Mouse (Mus musculus): Measurements from ENCODE around the gene Gm45208.
"Not testable (repeated sequence)": the region's sequence is repeated elsewhere in the genome, so short reads cannot be mapped to it uniquely, and the experiment has no call there.

Gm45208 gene

GRCm38 (mm10) chrX:7721514-7722281 lies at the start of gene Gm45208:
Gm45208 (plus strand) TSS chrX:7722245.
- DNase-seq (ENCODE audit: low spot score) = peak; percentile 75

DNA sequence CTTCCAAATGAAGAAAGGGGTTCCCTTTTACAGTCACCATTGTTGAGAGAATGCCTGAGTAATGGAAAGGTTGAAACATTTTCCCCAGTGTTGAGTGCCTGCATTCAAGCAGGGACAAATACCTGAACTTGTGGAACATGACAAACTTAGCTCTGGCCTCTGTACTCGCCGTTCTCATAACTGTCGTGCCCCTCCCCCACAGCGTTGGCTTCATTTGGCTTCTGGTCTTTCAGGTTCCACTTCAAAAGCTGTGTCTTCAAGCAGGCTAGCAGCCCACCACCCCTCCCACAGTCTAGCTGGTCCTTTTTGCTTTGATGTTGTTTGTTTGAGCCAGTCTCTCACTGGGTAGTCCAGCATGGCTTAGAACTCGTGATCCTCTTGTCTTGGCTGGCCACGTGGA lies 49.3 kb upstream of the Gm45208 start:
- no peak for DNase-seq (ENCODE audit: low spot score)

DNA sequence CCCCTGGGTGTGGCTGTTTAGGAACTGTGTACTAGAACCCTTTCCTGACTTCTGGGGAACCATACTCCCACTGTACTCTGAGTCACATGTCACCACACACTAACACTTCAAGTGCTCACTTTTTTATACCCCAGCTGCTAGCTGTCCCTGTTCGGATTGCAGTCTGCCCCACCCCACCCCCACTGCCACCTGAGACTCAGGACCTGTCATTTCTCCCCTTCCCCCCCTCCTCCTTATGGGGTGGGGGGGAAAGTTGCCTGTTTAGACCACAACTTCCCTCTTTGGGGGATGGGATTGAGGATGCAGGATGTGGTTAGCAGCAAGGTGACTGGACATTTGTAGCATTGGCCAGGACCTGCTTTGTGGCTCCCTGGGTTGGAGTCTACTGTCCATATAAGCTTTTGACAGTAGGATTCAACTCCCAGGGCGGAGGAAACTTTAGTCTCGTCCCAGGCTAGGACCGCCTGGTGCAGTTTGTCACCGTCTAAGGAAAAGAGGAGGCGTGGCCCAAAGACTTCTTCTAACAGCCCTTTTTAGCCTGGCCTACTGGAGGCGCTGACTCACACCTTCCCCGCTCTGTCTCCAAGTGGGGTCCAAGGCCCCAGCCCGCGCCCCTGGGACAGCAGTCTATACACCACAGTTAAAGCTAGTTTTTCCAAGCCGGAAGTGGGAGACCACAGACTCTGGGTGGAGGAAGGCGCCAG lies 48.3 kb upstream of the Gm45208 start:
- no peak for DNase-seq (ENCODE audit: low spot score)

DNA sequence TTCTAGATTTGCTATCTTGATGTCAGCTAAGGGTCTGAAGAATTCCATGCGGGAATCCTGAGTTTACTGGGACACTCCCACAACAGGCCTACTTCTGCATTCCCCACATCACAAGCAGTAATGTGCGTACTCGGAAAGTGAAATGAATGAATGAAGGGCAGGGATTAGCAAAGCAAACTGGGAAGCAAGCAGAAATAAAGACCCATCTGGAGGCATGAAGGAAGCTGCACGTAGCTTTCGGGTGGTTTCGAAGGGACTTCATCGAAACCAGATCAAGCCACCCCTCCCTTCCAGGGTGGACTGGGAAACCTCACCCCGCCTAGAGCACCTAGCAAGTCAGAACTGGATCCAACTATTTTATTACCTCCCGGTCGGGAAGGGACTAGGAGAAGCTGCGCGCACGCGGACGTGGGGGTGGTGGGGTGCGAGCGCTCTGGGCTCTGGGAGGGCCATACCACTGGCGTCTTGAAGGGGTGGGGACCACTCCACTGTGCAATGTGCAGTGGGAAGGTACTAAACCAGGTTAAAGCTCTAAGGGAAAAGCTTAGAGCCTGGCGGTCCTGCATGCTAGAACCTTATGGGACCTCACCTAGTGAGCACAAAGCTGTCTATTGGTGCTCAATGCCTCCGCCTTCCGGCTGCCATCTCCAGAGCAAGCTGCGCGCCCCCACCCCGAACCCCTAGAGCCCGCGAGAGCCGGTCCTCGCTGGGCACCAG lies 47.6 kb upstream of the Gm45208 start:
- DNase-seq (ENCODE audit: low spot score) = no peak

- DNase-seq (ENCODE audit: low spot score) = no peak
Measured at GRCm38 (mm10) chrX:7675001-7675380, 47.1 kb upstream of the Gm45208 start.

GRCm38 (mm10) chrX:7678986-7679385 lies 43.1 kb upstream of the Gm45208 start:
- no peak for DNase-seq (ENCODE audit: low spot score)

- DNase-seq (ENCODE audit: low spot score) = peak; percentile 85
Measured at GRCm38 (mm10) chrX:7679405-7680056, 42.5 kb upstream of the Gm45208 start.

DNA sequence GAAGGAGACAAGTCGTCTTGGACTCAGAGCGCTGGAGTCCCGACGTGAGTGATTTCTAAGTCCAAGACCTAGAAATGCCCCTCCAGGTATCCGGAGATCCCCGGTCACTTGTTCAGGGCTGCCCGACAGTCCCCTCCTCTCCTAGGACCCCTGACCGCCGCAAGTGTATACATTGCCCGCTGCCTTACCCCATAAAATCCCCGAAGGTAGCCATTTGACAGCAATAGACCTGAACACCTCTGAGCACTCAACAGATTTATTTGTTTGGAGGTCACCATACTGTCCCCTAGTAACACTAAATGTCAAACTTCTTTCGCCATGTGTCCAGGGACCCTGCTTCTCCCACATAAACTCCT lies 42.0 kb upstream of the Gm45208 start:
- no peak for DNase-seq (ENCODE audit: low spot score)

DNA sequence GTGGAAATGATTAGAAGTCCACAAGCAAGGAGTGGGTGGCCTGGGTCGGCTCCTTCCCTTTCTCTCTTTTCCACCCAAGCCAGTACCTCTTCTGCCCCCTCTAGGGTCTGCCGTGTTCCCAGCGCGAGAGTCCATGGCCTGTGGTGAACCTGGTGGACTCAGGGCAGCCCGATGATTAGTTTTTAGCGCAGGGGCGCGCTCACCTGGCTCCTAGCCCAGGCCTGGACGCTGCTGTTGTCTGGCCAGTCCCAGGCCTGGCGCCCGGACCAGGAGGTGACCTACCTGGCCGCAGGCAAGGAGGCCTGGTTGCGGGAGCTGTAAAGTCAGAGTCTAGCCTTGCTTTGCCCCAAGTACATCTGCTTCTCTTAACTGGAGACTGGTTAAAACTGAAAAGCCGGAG lies 41.2 kb upstream of the Gm45208 start, which contains the start of gene Magix:
TSS of gene Magix (minus strand) at position 388 of the 400 bp plus-strand sequence.
- no peak for DNase-seq (ENCODE audit: low spot score)

GRCm38 (mm10) chrX:7688321-7688720 lies 33.7 kb upstream of the Gm45208 start:
- DNase-seq (ENCODE audit: low spot score) = no peak

GRCm38 (mm10) chrX:7690486-7690885 lies 31.6 kb upstream of the Gm45208 start:
- no peak for DNase-seq (ENCODE audit: low spot score)

DNA sequence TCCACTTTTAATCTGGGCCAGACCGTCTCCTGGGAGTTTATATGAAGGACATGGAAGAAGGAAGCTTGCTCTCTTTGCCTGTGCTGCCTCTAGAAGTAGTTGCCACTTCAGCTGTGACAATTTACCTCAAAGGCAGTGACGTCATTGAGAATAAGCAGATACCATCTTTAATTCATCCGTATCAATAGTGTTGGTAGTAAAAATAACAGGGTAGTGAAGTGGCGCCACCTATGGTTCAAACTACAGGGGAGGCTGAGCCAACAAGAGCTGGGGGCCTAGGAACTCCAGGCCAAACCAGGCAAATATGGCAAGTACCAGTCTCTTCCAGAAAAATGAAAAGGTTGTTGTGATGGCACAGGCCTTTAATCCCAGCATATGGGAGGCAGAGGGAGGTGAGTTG lies 29.2 kb upstream of the Gm45208 start:
- DNase-seq (ENCODE audit: low spot score) = no peak

DNA sequence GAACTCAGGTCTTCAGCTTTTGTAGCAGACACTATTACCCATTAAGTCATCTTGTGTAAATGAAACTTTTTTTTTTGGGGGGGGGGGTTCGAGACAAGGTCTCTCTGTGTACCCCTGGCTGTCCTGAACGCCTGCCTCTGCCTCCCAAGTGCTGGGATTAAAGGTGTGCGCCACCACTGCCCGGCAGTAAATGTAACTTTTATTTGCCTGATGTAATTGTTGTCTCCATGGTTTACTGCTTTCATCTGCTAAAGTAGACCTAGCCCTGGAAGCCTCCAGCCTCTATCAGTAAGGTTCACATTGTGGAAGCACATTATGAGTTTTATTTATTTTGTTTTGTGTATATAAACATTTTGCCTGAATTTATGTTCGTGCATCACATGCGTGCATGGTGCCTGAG lies 25.5 kb upstream of the Gm45208 start:
- DNase-seq (ENCODE audit: low spot score) = no peak

DNA sequence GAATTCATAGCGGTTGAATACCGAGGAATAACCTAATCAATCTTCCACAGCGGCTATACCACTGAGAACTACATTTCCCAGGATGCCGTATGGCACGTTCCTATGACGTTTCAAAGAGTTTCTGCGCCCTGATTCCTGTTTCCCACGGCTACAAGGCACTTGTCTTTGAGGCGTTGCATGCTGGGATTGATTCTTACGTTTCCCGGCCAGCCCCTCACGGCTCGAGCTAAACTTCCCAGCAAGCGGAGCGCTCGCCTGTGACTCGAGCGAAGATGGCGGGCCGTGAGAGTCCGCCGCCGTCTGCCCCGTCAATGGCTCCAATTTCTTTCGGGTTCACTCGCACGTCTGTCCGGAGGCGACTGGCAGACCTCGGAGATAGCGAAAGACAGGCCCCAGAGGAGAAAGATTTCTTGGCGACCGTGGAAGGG lies 25.1 kb upstream of the Gm45208 start, which contains the start of gene Gpkow:
TSS of gene Gpkow (plus strand) at position 178 of the 428 bp plus-strand sequence.
- peak; percentile 89 for DNase-seq (ENCODE audit: low spot score)

DNA sequence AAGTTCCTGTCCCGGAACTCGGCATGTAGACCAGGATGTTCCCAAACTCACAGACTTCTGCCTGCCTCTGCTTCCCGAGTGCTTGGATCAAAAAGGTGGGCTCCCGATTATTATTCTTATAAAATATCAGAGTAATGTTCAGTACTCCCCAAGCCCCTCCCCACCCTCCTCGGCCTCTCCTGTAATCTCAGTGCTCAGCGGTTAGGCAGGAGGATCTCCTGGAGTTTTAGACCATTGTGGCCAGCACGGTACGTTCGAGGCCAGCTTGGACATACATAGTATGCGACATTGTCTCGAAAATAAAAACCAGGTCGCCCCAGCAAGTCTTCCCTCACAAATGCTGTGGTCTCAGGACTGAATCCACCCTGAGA lies 8.3 kb upstream of the Gm45208 start:
- DNase-seq (ENCODE audit: low spot score) = not testable (repeated sequence)

DNA sequence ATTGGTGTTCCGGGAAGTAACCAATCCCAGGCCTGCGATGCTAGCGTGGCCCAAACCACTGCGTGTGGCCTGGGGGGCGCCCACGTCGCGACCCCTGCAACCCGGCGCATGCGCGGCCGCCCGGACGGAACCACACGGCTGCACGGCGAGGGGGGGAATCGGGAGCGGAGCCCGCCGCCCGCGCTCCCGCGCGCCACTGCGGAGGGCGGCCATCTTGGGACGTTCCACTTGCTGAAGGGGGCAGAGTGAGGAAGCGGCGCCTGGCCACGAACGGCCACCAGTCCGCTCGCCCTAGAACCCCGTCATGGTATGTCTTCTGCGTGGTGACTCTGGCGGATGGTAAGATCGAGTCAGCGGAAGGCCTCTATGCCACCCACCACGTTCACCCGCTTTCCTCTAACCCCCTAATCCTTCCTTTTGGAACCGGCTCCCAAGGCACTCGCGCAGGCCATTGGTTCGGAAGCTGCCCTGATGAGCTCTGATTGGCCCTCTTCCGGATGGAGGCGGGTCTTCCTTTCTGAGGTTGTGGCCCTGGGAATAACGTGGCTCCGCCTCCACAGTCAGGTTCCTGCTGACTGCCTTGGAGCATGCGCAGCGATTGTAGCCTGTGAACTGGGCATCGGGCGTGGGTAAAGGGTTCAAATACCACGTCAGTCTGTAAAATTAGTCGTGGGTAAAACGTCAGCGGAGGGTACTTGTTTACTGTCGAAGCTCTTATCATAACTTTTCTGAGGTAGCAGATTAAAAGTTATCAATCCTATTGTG lies 7.7 kb upstream of the Gm45208 start, which contains the start of gene Wdr45:
TSS of gene Wdr45 (plus strand) at position 199 of the 765 bp plus-strand sequence.
- peak; percentile 95 for DNase-seq (ENCODE audit: low spot score)

DNA sequence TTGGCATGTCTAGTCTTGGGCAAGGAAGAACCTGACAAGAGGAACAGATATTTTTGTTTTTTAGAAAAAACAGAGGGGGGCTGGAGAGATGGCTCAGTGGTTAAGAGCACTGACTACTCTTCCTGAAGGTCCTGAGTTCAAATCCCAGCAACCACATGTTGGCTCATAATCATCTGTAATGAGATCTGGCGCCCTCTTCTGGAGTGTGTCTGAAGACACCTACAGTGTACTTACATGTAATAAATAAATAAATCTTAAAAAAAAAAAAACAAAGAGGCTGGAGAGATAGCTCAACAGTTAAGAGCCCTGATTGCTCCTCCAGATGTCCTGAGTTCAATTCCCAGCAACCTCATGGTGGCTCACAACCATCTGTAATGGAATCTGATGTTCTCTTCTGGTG lies 6.0 kb upstream of the Gm45208 start:
- DNase-seq (ENCODE audit: low spot score) = not testable (repeated sequence)

GRCm38 (mm10) chrX:7722282-7722611 lies 202 bp downstream of the Gm45208 start:
- no peak for DNase-seq (ENCODE audit: low spot score)

DNA sequence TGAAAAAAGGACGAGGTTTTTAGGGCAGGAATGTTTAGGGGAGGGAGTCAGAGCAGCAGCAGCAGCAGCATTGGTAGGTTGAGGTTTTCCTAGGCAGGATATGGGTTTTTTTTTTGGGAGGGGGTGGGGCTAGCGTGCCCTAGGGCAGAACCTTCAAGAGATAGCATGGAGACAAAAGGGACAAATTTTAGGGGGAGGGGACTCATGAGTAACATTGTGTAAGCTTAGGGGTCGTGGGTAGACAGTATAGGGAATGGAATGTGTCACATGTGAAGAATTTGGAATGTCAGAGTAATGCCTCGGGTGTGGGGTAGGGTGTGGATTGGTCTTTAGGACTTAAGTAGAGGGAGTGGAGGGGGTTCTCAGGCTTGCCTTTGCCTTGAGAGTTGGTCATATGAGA lies 646 bp downstream of the Gm45208 start:
- DNase-seq (ENCODE audit: low spot score) = no peak

GRCm38 (mm10) chrX:7724135-7724534 lies 2.1 kb downstream of the Gm45208 start:
- DNase-seq (ENCODE audit: low spot score) = no peak

GRCm38 (mm10) chrX:7725841-7726240 lies 3.8 kb downstream of the Gm45208 start:
- no peak for DNase-seq (ENCODE audit: low spot score)

DNA sequence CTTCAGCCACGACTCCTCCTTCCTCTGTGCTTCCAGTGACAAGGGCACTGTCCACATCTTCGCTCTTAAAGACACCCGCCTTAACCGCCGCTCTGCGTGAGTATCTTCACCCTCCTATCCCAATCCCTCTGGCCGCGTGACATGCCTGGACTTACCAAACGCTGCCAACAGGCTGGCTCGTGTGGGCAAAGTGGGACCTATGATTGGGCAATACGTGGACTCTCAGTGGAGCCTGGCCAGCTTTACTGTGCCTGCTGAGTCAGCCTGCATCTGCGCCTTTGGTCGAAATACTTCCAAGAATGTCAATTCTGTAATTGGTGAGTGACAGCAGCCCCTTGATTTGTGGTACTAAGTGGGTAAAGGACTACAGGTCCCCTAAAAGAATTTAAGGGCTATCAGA lies 5.1 kb downstream of the Gm45208 start:
- DNase-seq (ENCODE audit: low spot score) = no peak

Data from testis, postnatal 14 days (tissue).